ENCODE assay signal across 28 mouse cellular contexts in genomic region chr13:44020851-44021250, GRCm38 (mm10).
DNase-seq lines count a peak whose midpoint lies in the region; ATAC-seq and TF ChIP-seq lines count a peak whose summit lies in the region.
"Had no signal": no experiment of that assay in that cellular context is flagged by ENCODE, and none has a peak within 500 bp of the region (broad histone marks: within the 10 kb centered on the region; RNA-seq: fewer than 3 reads in every experiment).

No protein-coding gene starts in this region.

- 0 out of 2 replicates have a peak, but pooled peaks have one; percentile 26 for TF ChIP-seq EP300 in ES-Bruce4 (IDR thresholded peaks at IDR 0.05; ENCODE audit: insufficient read depth, low read depth, low read length)

- H3K9ac ChIP-seq in forebrain, embryonic 15.5 days (replicated peaks), result no peak overlapping the region
- H3K9ac ChIP-seq in ES-Bruce4 (ENCODE audit: low read depth, poor library complexity, severe bottlenecking), result no peak overlapping the region
- H3K9ac ChIP-seq: forebrain, embryonic 12.5 days; heart, embryonic 12.5 days; heart, embryonic 15.5 days; hindbrain, embryonic 13.5 days; intestine, embryonic 15.5 days had no signal

- H3K9me3 ChIP-seq in forebrain, embryonic 10.5 days, result no peaks in the 10 kb centered on the region
- H3K9me3 ChIP-seq in forebrain, embryonic 15.5 days, result no peaks in the 10 kb centered on the region
- peaks cover 3% of the 10 kb centered on the region; the same call in 1 of the 2 replicates for H3K9me3 ChIP-seq in ES-Bruce4 (replicated peaks; ENCODE audit: control insufficient read depth, insufficient read depth, low read length, poor library complexity, severe bottlenecking)
- no peaks in the 10 kb centered on the region for H3K9me3 ChIP-seq in embryonic facial prominence, embryonic 10.5 days
- H3K9me3 ChIP-seq: forebrain, embryonic 12.5 days; heart, embryonic 12.5 days; heart, embryonic 15.5 days; hindbrain, embryonic 10.5 days; hindbrain, embryonic 13.5 days; intestine, embryonic 15.5 days had no signal

- peaks cover 78% of the 10 kb centered on the region for H3K27me3 ChIP-seq in forebrain, embryonic 10.5 days (ENCODE audit: poor library complexity, severe bottlenecking)
- 0 out of 2 replicates have a peak, but pooled peaks cover 5% of the 10 kb centered on the region for H3K27me3 ChIP-seq in forebrain, embryonic 15.5 days
- no peaks in the 10 kb centered on the region for H3K27me3 ChIP-seq in ES-Bruce4 (ENCODE audit: control insufficient read depth, insufficient read depth, low read length, poor library complexity, severe bottlenecking)
- H3K27me3 ChIP-seq in embryonic facial prominence, embryonic 10.5 days (replicated peaks; ENCODE audit: low read depth, poor library complexity, severe bottlenecking), result peaks cover 53% of the 10 kb centered on the region
- H3K27me3 ChIP-seq: CH12.LX; heart, embryonic 12.5 days; heart, embryonic 15.5 days; intestine, embryonic 15.5 days had no signal

- no peak for DNase-seq in forebrain, embryonic 10.5 days (ENCODE audit: extremely low spot score, low spot score)
- DNase-seq in R1 (ENCODE audit: low read depth, low spot score), result peak; percentile 67
- no peak for DNase-seq in embryonic facial prominence, embryonic 10.5 days (ENCODE audit: low spot score)
- DNase-seq in adrenal gland, postnatal 10 days, result no peak
- no peak for DNase-seq in frontal cortex, postnatal 14 days (ENCODE audit: low spot score in 2 of 2)
- DNase-seq: adrenal gland, adult 2 months; adrenal gland, postnatal 25 days; B cell, adult 2 months; cerebellum, adult 18-20 months; cerebellum, adult 9-10 months; cerebellum, postnatal 14 days; embryo, embryonic 11 days; gastrocnemius, postnatal 25 days; heart, adult 18-20 months; heart, postnatal 10 days; heart, postnatal 36 days; kidney, adult 11 months had no signal

- WGBS in forebrain, embryonic 10.5 days, result 14% methylated on average over 7 of the region's 7 CpGs
- 15% methylated on average over 7 of the region's 7 CpGs for WGBS in forebrain, embryonic 15.5 days
- WGBS in embryonic facial prominence, embryonic 10.5 days, result 15% methylated on average over 7 of the region's 7 CpGs

- peak overlapping the region; percentile 76 for H3K27ac ChIP-seq in forebrain, embryonic 10.5 days
- H3K27ac ChIP-seq in forebrain, embryonic 15.5 days (replicated peaks), result no peak overlapping the region
- H3K27ac ChIP-seq in ES-Bruce4 (ENCODE audit: insufficient read depth, low read length), result no peak overlapping the region
- peak overlapping the region; percentile 3; the same call in 1 of the 2 replicates for H3K27ac ChIP-seq in embryonic facial prominence, embryonic 10.5 days (replicated peaks)
- H3K27ac ChIP-seq: forebrain, embryonic 12.5 days; heart, embryonic 15.5 days; hindbrain, embryonic 10.5 days; hindbrain, embryonic 13.5 days; intestine, embryonic 15.5 days had no signal

- no peak for ATAC-seq in forebrain, embryonic 15.5 days (replicated peaks)
- ATAC-seq: forebrain, embryonic 16.5 days; hindbrain, embryonic 16.5 days; intestine, embryonic 15.5 days had no signal

- no peak for TF ChIP-seq CTCF in ES-Bruce4 (IDR thresholded peaks at IDR 0.05; ENCODE audit: low read depth, low read length)

- H3K4me2 ChIP-seq in forebrain, embryonic 15.5 days (replicated peaks), result no peak overlapping the region
- H3K4me2 ChIP-seq: forebrain, embryonic 12.5 days; heart, embryonic 12.5 days; heart, embryonic 15.5 days; hindbrain, embryonic 13.5 days; intestine, embryonic 15.5 days had no signal

- peaks cover 65% of the 10 kb centered on the region for H3K4me1 ChIP-seq in forebrain, embryonic 10.5 days
- peaks cover 27% of the 10 kb centered on the region for H3K4me1 ChIP-seq in forebrain, embryonic 15.5 days
- H3K4me1 ChIP-seq in ES-Bruce4 (ENCODE audit: control insufficient read depth, insufficient read depth, low read length), result peaks cover 9% of the 10 kb centered on the region
- peaks cover 44% of the 10 kb centered on the region for H3K4me1 ChIP-seq in embryonic facial prominence, embryonic 10.5 days

- no peak for TF ChIP-seq POLR2A in ES-Bruce4 (IDR thresholded peaks at IDR 0.05; ENCODE audit: insufficient read depth, low read length)

- no peaks in the 10 kb centered on the region for H3K36me3 ChIP-seq in forebrain, embryonic 10.5 days (replicated peaks)
- H3K36me3 ChIP-seq in forebrain, embryonic 15.5 days, result no peaks in the 10 kb centered on the region
- no peaks in the 10 kb centered on the region for H3K36me3 ChIP-seq in ES-Bruce4 (ENCODE audit: control insufficient read depth, insufficient read depth, low read length, poor library complexity, severe bottlenecking)
- no peaks in the 10 kb centered on the region for H3K36me3 ChIP-seq in embryonic facial prominence, embryonic 10.5 days (replicated peaks)
- H3K36me3 ChIP-seq: forebrain, embryonic 12.5 days; heart, embryonic 12.5 days; heart, embryonic 15.5 days; hindbrain, embryonic 10.5 days; hindbrain, embryonic 13.5 days; intestine, embryonic 15.5 days had no signal

- no peak overlapping the region for H3K4me3 ChIP-seq in forebrain, embryonic 10.5 days
- no peak overlapping the region for H3K4me3 ChIP-seq in forebrain, embryonic 15.5 days
- H3K4me3 ChIP-seq in ES-Bruce4 (ENCODE audit: low read depth, low read length), result no peak overlapping the region
- H3K4me3 ChIP-seq in embryonic facial prominence, embryonic 10.5 days, result no peak overlapping the region
- H3K4me3 ChIP-seq: forebrain, embryonic 12.5 days; heart, embryonic 12.5 days; heart, embryonic 15.5 days; hindbrain, embryonic 10.5 days; hindbrain, embryonic 13.5 days; intestine, embryonic 15.5 days had no signal

Comparison
In these comparisons a context has a peak if more than half of its experiments do, and no peak if none do; other contexts are left out.
1. H3K27ac ChIP-seq: peak in forebrain, embryonic 10.5 days (single experiment) and embryonic facial prominence, embryonic 10.5 days (single experiment); none in forebrain, embryonic 15.5 days (single experiment) and ES-Bruce4 (single experiment).